Mouse (Mus musculus) stomach, embryonic 16.5 days (tissue): ENCODE measurements around the gene Bcor. TPM values are rescaled to one million over a fixed set of nuclear protein-coding genes. Genes with fewer than 3 reads are reported as not detected.

ENCODE experiments used
- ATAC-seq: fragments of 200-750 bp; cut with Nextera tagmentation; 2 replicates; pipeline ENCODE4 v1.8.0; 2017; ENCODE audit warnings: moderate number of reproducible peaks, moderate TSS enrichment; ENCODE audit not compliant: insufficient read depth, low FRiP score
- H3K27ac ChIP-seq: fragments of 300-500 bp; sonication (generic); 2 replicates; pipeline ENCODE4 v1.5.1; 2014; ENCODE audit warnings: low read length
- H3K27me3 ChIP-seq: fragments of 300-500 bp; sonication (generic); 2 replicates; pipeline ENCODE4 v1.6.1; 2014; ENCODE audit warnings: low read length, control low read depth, mixed read lengths; ENCODE audit not compliant: control insufficient read depth, insufficient read depth
- H3K36me3 ChIP-seq: fragments of 300-500 bp; sonication (generic); 2 replicates; pipeline ENCODE4 v1.6.1; 2014; ENCODE audit warnings: low read length; ENCODE audit not compliant: control insufficient read depth, insufficient read depth
- H3K4me1 ChIP-seq: fragments of 300-500 bp; sonication (generic); 2 replicates; pipeline ENCODE4 v1.6.1; 2014; ENCODE audit warnings: low read length, control low read depth, mixed read lengths; ENCODE audit not compliant: control insufficient read depth, insufficient read depth
- H3K4me2 ChIP-seq: fragments of 300-500 bp; sonication (generic); 2 replicates; pipeline ENCODE4 v1.6.1; 2014; ENCODE audit warnings: low read depth, low read length, mixed read lengths
- H3K4me3 ChIP-seq: fragments of 300-500 bp; sonication (generic); replicated peaks from 2 replicates; pipeline ENCODE4 v1.5.1; 2014; ENCODE audit warnings: mild to moderate bottlenecking, low read length
- H3K9ac ChIP-seq: fragments of 300-500 bp; sonication (generic); 2 replicates; pipeline ENCODE4 v1.6.1; 2014; ENCODE audit warnings: low read length
- H3K9me3 ChIP-seq: fragments of 300-500 bp; sonication (generic); replicated peaks from 2 replicates; pipeline ENCODE4 v1.6.1; 2016; ENCODE audit warnings: low read length, control low read depth; ENCODE audit not compliant: control insufficient read depth
- WGBS: fragments of 180-500 bp; shearing (Covaris S2); extraction: QIAGEN DNeasy Blood & Tissue Kit; methylation state at CpG from one replicate; pipeline ENCODE4 v1.1.7; 2014; 5-methylcytosine and 5-hydroxymethylcytosine counted together
- polyA plus RNA-seq: library from polyadenylated mRNA; unstranded; fragments of >200 nt; fragmentation: Nextera tagmentation; extraction: Ambion mirVana; gene quantifications from 2 replicates; pipeline ENCODE4 v1.2.1, GENCODE M21; 2015

Gene Bcor
- polyA plus RNA-seq, 1 experiment from 2014 or later = 13.9 TPM

DNA sequence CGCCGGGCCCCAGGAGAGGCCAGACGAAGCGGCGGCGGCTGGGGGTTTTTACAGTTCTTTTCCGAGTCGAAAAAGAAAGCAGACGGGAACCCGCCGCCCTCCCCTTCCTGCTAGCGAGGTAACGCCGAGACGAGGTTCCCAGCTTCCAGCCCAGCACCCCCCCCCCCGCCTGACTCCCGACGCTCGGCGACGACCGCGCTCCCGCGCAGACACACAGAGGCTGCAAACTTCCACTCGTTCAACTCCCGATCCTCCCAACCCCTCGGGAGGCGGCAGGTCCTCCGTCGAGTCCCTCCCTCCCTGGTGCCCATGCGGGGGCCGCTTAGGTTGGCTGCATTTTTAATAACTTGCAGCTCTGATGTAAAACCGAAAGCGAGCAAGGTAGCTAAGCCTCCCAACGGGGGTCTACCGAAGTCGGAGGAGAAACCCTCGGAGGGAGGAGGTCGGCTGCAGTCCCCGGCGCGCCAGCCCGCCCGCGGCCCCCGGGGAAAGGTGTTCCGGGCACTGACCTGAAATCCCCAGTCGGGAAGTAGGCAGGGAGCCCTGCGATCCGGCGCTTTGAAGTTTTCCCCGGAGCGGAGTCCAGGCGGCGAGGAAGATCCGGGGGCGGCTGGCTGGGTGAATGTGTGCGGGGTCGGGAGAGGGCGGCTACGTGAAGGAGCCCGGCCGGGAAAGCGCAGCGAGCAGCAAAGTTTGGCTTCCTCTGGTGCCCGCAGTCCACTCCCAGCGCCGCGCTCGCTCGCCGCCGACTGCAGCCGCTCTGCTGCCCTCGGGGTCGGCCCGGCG, 80.7 kb downstream of the Bcor start:
- WGBS = 1% methylated on average over 67 of the region's 79 CpGs
- no peak for ATAC-seq

DNA sequence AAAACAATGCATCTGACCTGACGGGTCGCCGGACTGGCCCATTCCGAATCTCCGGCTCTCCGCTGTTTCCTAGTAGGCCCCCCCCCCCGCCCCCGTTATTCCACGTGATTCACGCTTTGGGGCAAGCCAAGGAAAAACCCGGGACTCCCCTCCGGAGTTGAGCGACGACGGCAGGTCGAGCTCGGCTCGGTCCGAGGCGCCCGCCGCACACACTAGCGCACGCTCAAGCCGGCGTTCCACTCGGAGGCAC, 81.2 kb downstream of the Bcor start:
- Histone ChIP-seq H3K4me2 (peak overlapping the region; percentile 73), H3K36me3 (no peaks in the 10 kb centered on the region), H3K4me1 (peaks cover 7% of the 10 kb centered on the region; the same call in 1 of the 2 replicates), H3K27ac (peak overlapping the region; percentile 88), H3K4me3 (peak overlapping the region; percentile 68), H3K9ac (peak overlapping the region; percentile 79), H3K9me3 (no peaks in the 10 kb centered on the region), H3K27me3 (peaks cover 60% of the 10 kb centered on the region; the same call in 1 of the 2 replicates)
- WGBS = 2% methylated on average over 27 of the region's 27 CpGs
- no peak for ATAC-seq

More for the DNA sequence above, 80.7 kb downstream of the Bcor start:
- Histone ChIP-seq H3K4me1 (peaks cover 8% of the 10 kb centered on the region; the same call in 1 of the 2 replicates), H3K4me3 (peak overlapping the region; percentile 68), H3K9ac (peak overlapping the region; percentile 79), H3K27ac (peak overlapping the region; percentile 88), H3K4me2 (peak overlapping the region; percentile 73), H3K9me3 (no peaks in the 10 kb centered on the region), H3K27me3 (peaks cover 60% of the 10 kb centered on the region; the same call in 1 of the 2 replicates), H3K36me3 (no peaks in the 10 kb centered on the region)

DNA sequence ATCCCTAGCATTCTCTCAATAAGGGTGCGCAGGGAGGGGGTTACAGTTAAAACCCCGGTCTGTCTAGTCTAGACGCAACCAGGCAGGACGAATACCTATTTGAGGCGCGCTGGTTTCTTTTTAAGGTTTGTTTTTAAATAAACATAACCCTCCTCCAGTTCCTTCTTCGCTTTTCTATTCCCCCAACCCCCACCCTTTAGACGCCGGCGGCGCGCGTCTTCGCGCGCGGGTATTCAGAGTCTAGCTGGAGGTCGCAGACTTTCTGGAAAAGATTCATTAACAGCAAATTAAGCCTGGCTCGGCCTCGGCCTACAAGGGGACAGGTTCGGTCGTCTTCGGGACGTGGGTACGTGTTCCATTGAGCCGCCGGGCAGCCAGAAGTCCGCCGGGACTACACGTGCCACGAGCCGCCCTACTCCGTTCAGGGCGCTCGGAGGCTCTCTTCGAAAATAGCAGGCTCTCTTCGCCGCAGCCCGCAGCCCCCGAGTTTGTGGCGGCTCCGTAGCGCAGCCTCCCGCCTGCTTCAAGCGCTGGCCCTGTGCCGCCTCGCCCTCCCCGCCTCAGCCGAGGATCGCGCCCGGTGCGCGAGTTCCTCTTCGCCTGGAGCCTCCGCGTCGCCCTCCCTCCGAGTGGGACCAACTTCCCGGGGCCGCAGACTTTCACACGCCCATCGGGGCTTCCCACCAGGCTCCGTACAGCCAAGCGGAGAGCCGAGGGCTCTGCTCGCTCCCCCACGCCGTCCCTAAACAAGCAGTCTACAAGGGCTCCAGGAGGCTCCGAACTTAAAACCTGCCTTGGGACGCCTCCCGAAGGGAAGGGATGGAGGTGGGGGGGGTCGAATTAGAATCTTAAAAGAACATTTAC, 81.7 kb downstream of the Bcor start:
- Histone ChIP-seq H3K27ac (peak overlapping the region; percentile 55; the same call in 1 of the 2 replicates), H3K27me3 (peaks cover 57% of the 10 kb centered on the region; the same call in 1 of the 2 replicates), H3K4me1 (peaks cover 7% of the 10 kb centered on the region; the same call in 1 of the 2 replicates), H3K36me3 (no peaks in the 10 kb centered on the region), H3K9me3 (no peaks in the 10 kb centered on the region), H3K9ac (peak overlapping the region; percentile 79), H3K4me2 (peak overlapping the region; percentile 73), H3K4me3 (peak overlapping the region; percentile 68)
- ATAC-seq = peak; percentile 8; the same call in 1 of the 2 replicates
- 3% methylated on average over 69 of the region's 73 CpGs for WGBS

DNA sequence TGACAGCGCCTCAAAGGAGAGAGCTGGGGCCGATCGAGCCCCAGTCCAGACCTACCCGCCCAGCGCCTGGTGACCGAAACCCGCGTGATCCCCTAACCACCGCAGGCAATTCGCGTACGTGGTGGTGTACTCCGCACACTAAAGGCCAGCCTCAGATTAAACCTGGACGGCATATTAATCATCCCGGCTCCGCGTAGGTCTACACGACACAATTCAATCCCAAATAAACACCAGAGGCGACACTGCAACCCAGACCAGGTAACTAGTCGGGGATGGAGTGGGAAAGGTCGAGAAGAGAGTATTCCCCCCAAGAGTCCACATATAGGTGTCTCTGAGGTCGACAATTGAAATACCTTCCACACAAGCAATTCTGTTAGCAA, 82.6 kb downstream of the Bcor start:
- Histone ChIP-seq H3K9ac (peak overlapping the region; percentile 79), H3K27me3 (peaks cover 54% of the 10 kb centered on the region; the same call in 1 of the 2 replicates), H3K9me3 (no peaks in the 10 kb centered on the region), H3K27ac (no peak overlapping the region), H3K4me3 (peak overlapping the region; percentile 68), H3K4me1 (peaks cover 12% of the 10 kb centered on the region; the same call in 1 of the 2 replicates), H3K4me2 (peak overlapping the region; percentile 73), H3K36me3 (no peaks in the 10 kb centered on the region)
- WGBS = 4% methylated on average over 22 of the region's 22 CpGs
- 0 out of 2 replicates have a peak, but pooled peaks have one; percentile 1 for ATAC-seq

DNA sequence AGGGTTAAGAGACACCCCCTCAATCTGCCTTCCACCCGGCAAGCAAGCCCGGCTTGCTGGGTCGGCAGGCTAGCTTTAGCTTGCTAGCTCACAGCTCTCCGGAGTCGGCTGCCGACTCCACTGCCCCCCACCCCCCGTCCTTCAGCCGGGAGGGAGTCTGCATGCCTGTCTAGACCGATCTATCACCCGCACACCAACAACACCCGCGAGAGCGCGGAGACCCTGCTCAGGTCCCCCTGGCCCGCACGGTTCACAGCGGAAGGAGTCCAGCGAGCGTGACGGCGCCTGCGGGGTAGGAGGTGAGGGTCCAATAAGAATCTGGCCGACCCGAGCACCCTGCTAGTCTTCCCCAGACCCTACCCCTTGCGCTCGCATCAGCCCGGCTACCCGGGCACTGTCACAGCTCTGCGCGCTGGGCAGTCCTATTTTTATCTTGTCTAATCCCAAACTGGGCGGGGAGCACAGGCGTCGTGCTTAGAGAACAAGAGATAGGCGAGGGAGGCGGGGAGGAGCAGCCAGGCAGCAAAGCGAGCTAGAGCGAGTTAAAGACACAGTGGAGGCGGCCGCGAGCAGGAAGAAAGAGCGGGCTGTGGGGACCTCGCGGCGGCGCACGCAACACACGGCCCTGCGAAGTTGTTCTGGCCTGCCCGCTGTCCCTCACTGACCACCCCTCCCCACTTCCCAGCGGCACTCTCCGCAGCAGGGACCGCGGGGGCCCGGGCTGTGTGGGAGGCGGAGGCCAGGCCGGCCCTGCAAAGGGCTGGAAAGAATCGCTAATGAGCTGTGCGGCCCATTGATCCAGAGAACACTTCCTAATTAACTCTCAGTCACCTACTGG, 83.2 kb downstream of the Bcor start:
- H3K27ac ChIP-seq = no peak overlapping the region; the same call in 1 of the 2 replicates
- H3K9ac ChIP-seq = peak overlapping the region; percentile 79
- H3K4me2 ChIP-seq = peak overlapping the region; percentile 73
- peak; percentile 31; the same call in 1 of the 2 replicates for ATAC-seq
- peak overlapping the region; percentile 68 for H3K4me3 ChIP-seq
- no peaks in the 10 kb centered on the region for H3K9me3 ChIP-seq
- WGBS = 2% methylated on average over 57 of the region's 58 CpGs
- no peaks in the 10 kb centered on the region for H3K36me3 ChIP-seq
- peaks cover 14% of the 10 kb centered on the region; the same call in 1 of the 2 replicates for H3K4me1 ChIP-seq
- peaks cover 58% of the 10 kb centered on the region; the same call in 1 of the 2 replicates for H3K27me3 ChIP-seq

DNA sequence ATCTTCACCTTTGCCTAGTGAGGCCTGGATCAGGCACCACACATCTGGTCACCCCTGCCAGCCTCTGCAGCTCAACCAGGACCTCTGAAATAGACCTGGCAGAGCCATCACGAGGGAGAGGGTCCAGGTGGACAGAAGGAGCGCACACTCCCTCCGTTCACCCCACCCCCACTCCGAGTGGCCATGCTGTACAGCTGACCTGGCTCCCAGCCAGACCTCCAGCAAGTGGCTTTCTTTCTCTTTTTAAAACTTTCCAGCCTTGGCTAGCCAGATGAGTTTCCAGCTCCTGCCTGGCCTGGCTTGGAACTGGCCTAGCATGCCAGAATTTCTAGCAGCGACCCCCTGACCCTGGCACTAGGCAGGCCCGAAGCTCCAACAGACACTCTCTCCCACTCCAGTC, 87.4 kb downstream of the Bcor start:
- Histone ChIP-seq H3K27me3 (peaks cover 40% of the 10 kb centered on the region; the same call in 1 of the 2 replicates), H3K27ac (no peak overlapping the region), H3K4me1 (peaks cover 49% of the 10 kb centered on the region), H3K36me3 (no peaks in the 10 kb centered on the region), H3K9ac (no peak overlapping the region), H3K4me3 (no peak overlapping the region), H3K4me2 (no peak overlapping the region; the same call in 1 of the 2 replicates), H3K9me3 (no peaks in the 10 kb centered on the region)
- no peak for ATAC-seq
- 30% methylated on average over 6 of the region's 6 CpGs for WGBS

DNA sequence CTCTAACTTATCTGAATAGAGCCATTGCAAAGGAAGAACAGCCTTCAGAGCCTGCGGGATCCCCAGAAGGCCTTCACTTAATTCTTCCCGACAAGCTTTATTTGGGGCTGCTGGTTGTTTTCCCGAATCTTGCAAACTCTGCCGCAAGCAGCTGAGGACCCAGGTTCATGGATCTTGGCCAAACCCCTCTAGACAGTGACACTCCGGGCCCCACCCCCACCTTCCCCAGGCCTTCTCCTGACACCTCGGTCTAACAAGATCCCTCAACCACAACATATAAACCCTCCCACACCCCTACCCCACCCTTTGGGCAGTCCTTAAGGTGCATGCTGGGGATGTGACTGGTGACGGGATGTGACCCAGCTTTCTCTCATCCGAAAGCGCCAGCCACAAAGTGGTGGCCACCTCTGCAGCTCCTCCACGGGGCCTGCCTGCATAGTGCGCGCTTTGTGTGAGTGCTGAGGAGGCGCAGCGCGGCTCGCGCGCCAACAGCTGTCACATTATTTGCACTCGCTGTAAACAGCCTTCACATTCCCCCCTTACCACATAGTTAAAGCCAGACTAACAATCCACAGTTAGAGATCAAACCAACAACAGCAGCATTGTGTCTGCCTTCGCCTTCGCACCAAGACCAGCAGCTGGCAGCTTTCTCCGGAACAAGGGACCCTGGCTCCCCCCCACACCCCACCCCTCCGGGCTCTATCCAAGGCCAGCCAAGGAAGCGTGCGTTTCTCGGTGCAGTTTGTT, 91.0 kb downstream of the Bcor start:
- no peak overlapping the region; the same call in 1 of the 2 replicates for H3K4me3 ChIP-seq
- peak overlapping the region; percentile 34 for H3K4me2 ChIP-seq
- H3K27ac ChIP-seq = peak overlapping the region; percentile 72
- WGBS = 7% methylated on average over 26 of the region's 26 CpGs
- no peaks in the 10 kb centered on the region for H3K9me3 ChIP-seq
- peak; percentile 77 for ATAC-seq
- H3K4me1 ChIP-seq = peaks cover 58% of the 10 kb centered on the region
- peaks cover 21% of the 10 kb centered on the region; the same call in 1 of the 2 replicates for H3K27me3 ChIP-seq
- no peaks in the 10 kb centered on the region for H3K36me3 ChIP-seq
- H3K9ac ChIP-seq = no peak overlapping the region
